Mouse (Mus musculus): ENCODE results near the gene Hoxb5. TPM values are rescaled to one million over a fixed set of nuclear protein-coding genes. Genes with fewer than 3 reads are reported as not detected.

The Hoxb5 gene
- polyA plus RNA-seq, 1 experiment from 2014 or later = 157 TPM

DNA sequence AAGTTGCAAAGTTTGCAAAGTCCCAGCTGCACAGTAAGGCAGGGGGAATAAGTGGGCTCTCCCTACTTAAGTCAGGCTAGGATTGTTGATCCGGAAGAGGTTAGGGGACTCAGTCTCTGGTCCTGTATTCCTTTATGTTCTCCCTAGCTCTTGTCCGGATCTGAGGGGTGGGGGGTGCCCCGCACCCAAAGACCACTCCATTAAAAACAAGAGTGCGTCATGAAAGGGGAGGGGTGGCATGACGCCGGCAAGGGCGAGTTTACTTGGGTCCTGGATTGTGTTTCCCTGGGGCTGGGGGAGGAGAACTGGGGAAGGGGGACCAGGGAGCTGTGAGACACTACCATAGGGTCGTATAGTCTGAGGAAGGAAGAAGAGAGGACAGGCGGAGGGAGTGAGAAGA lies 3.4 kb upstream of the Hoxb5 start:
- Histone ChIP-seq H3K4me1 (replicated peaks; ENCODE audit: control insufficient read depth, insufficient read depth, low read length) (no peaks in the 10 kb centered on the region), H3K4me3 (replicated peaks; ENCODE audit: low read length) (peak overlapping the region; percentile 48), H3K27ac (peak overlapping the region; percentile 85), H3K27me3 (ENCODE audit: control insufficient read depth, insufficient read depth, low read length) (peaks cover 88% of the 10 kb centered on the region), H3K9me3 (ENCODE audit: control insufficient read depth, low read length) (no peaks in the 10 kb centered on the region), H3K36me3 (replicated peaks; ENCODE audit: control insufficient read depth, insufficient read depth) (no peaks in the 10 kb centered on the region), H3K4me2 (replicated peaks) (peak overlapping the region; percentile 77), H3K9ac (peak overlapping the region; percentile 97)
- no peak for DNase-seq (ENCODE audit: low spot score)
- ATAC-seq (ENCODE audit: low FRiP score) = no peak
- WGBS = under 1% methylated on average over 9 of the region's 9 CpGs

DNA sequence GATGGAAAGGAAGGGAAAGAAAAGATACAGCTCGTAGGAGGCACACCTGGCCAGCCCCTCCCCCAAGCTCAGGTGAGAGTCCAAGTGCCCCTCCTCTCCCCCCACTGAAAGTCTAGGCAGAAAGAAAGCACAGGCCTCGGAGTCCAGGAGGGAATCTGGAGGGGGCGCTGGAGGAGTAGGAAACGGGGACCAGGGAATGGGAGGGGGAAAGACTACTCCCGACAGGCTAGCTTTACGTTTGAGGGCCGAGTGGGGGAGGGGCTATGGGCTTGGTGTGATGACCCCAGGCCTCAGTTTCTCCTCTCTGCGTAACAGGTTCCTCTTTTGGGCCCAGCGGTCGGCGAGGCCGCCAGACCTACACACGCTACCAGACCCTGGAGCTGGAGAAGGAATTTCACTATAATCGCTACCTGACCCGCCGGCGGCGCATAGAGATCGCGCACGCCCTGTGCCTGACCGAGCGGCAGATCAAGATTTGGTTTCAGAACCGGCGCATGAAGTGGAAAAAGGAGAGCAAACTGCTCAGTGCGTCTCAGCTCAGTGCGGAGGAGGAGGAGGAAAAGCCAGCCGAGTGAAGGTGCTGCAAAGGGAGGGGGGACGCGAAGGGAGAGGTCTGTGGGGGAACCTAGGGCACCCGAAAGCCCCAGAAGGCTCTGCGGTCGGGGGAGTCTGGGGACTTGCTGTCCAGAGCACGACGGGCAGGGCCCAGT lies 2.6 kb upstream of the Hoxb5 start:
- Histone ChIP-seq H3K27ac (peak overlapping the region; percentile 85), H3K4me2 (replicated peaks) (peak overlapping the region; percentile 77), H3K9ac (peak overlapping the region; percentile 97), H3K4me1 (replicated peaks; ENCODE audit: control insufficient read depth, insufficient read depth, low read length) (no peaks in the 10 kb centered on the region), H3K4me3 (replicated peaks; ENCODE audit: low read length) (peak overlapping the region; percentile 48), H3K36me3 (replicated peaks; ENCODE audit: control insufficient read depth, insufficient read depth) (no peaks in the 10 kb centered on the region), H3K27me3 (ENCODE audit: control insufficient read depth, insufficient read depth, low read length) (peaks cover 88% of the 10 kb centered on the region), H3K9me3 (ENCODE audit: control insufficient read depth, low read length) (no peaks in the 10 kb centered on the region)
- ATAC-seq (ENCODE audit: low FRiP score) = no peak
- WGBS = under 1% methylated on average over 35 of the region's 35 CpGs
- no peak for DNase-seq (ENCODE audit: low spot score)

DNA sequence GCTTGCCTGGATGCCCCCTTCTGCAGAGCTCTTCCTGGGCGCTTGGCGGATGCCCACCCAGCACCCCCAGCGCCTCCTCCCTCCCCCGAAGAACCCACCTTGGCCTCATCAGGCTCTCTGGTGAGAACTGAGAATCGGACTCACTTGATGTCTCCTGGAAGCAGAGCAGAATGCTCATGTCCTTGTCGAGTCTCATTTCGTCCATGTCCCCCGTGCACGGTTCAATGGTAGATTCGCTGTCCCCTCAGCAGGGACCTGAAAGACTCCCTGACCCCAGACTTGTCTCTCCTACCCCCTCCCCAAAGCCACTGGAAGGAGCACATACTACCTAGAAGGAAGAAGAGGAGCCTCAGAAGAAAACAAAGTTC lies 2.1 kb upstream of the Hoxb5 start:
- peak overlapping the region; percentile 85 for H3K27ac ChIP-seq
- H3K9ac ChIP-seq = peak overlapping the region; percentile 97
- H3K36me3 ChIP-seq (replicated peaks; ENCODE audit: control insufficient read depth, insufficient read depth) = no peaks in the 10 kb centered on the region
- H3K27me3 ChIP-seq (ENCODE audit: control insufficient read depth, insufficient read depth, low read length) = peaks cover 88% of the 10 kb centered on the region
- no peak for ATAC-seq (ENCODE audit: low FRiP score)
- WGBS = 2% methylated on average over 10 of the region's 10 CpGs
- H3K4me1 ChIP-seq (replicated peaks; ENCODE audit: control insufficient read depth, insufficient read depth, low read length) = no peaks in the 10 kb centered on the region
- H3K4me3 ChIP-seq (replicated peaks; ENCODE audit: low read length) = peak overlapping the region; percentile 48
- DNase-seq (ENCODE audit: low spot score) = no peak
- H3K4me2 ChIP-seq (replicated peaks) = peak overlapping the region; percentile 77
- H3K9me3 ChIP-seq (ENCODE audit: control insufficient read depth, low read length) = no peaks in the 10 kb centered on the region

DNA sequence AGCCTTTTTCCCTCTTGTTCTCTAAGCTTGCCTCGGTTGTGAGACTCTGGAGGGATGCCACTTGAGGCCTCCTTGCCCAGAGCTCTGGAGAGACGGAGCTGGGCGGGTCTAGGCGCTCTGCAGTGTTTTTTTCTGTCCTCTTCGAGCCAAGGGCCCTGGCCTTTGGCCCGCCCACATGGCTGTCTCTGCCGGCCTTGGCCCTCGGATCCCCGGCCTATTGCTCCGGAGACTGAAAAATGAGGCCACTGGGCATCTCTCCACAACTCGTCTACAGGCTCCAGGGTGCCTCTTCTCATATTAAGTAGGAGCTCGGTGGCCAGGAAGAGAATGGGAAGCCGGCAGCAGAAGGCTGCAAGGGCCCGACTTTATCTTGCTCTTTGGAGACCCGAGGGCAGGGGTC lies 1.3 kb upstream of the Hoxb5 start:
- H3K27ac ChIP-seq = peak overlapping the region; percentile 99
- peak overlapping the region; percentile 77 for H3K4me2 ChIP-seq (replicated peaks)
- H3K4me3 ChIP-seq (replicated peaks; ENCODE audit: low read length) = peak overlapping the region; percentile 48
- DNase-seq (ENCODE audit: low spot score) = no peak
- H3K27me3 ChIP-seq (ENCODE audit: control insufficient read depth, insufficient read depth, low read length) = peaks cover 88% of the 10 kb centered on the region
- H3K4me1 ChIP-seq (replicated peaks; ENCODE audit: control insufficient read depth, insufficient read depth, low read length) = no peaks in the 10 kb centered on the region
- 2% methylated on average over 15 of the region's 15 CpGs for WGBS
- no peaks in the 10 kb centered on the region for H3K36me3 ChIP-seq (replicated peaks; ENCODE audit: control insufficient read depth, insufficient read depth)
- peak overlapping the region; percentile 97 for H3K9ac ChIP-seq
- H3K9me3 ChIP-seq (ENCODE audit: control insufficient read depth, low read length) = no peaks in the 10 kb centered on the region
- ATAC-seq (ENCODE audit: low FRiP score) = no peak

DNA sequence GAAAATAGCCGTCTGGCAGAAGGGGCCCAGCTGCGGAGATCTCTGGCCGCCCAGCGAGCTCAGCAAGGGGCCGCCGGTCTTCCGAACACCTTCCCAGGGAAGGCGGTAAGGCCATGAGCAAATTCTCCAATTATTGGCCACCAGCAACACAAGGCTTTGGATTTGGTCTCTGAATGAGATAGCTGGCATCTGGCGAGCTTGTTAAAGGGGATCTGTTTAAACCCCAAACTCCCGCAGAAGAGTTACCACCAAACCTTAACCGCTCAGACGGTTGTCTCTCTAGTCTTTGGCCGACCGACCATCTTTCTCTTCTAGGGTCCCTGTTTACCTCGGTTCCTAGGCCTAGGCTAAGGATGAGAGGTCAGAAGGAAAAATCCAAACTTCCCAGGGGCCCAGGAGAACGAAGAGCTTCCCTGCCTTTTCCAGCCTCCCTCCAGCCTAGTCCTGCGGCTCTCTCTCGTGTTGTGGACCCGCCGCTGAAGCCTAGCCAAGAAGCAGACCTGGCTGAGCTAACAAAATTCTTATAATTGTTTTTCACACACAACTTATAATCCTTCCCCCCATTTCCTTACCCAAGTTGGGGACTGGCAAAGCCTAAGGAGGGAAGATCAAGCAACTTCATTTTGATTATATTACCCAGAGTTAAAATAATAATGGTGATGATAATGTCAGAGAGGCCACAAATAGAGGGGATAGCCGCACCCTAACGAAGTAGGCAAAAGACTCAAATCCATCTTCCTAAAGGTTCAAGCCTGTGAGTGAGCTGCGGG lies 570 bp upstream of the Hoxb5 start:
- DNase-seq (ENCODE audit: low spot score) (no peak), ATAC-seq (ENCODE audit: low FRiP score) (no peak)
- Histone ChIP-seq H3K27me3 (ENCODE audit: control insufficient read depth, insufficient read depth, low read length) (peaks cover 88% of the 10 kb centered on the region), H3K27ac (peak overlapping the region; percentile 99), H3K4me3 (replicated peaks; ENCODE audit: low read length) (peak overlapping the region; percentile 48), H3K4me2 (replicated peaks) (peak overlapping the region; percentile 77), H3K4me1 (replicated peaks; ENCODE audit: control insufficient read depth, insufficient read depth, low read length) (no peaks in the 10 kb centered on the region), H3K9me3 (ENCODE audit: control insufficient read depth, low read length) (no peaks in the 10 kb centered on the region), H3K36me3 (replicated peaks; ENCODE audit: control insufficient read depth, insufficient read depth) (no peaks in the 10 kb centered on the region), H3K9ac (peak overlapping the region; percentile 97)
- WGBS = 4% methylated on average over 23 of the region's 23 CpGs

DNA sequence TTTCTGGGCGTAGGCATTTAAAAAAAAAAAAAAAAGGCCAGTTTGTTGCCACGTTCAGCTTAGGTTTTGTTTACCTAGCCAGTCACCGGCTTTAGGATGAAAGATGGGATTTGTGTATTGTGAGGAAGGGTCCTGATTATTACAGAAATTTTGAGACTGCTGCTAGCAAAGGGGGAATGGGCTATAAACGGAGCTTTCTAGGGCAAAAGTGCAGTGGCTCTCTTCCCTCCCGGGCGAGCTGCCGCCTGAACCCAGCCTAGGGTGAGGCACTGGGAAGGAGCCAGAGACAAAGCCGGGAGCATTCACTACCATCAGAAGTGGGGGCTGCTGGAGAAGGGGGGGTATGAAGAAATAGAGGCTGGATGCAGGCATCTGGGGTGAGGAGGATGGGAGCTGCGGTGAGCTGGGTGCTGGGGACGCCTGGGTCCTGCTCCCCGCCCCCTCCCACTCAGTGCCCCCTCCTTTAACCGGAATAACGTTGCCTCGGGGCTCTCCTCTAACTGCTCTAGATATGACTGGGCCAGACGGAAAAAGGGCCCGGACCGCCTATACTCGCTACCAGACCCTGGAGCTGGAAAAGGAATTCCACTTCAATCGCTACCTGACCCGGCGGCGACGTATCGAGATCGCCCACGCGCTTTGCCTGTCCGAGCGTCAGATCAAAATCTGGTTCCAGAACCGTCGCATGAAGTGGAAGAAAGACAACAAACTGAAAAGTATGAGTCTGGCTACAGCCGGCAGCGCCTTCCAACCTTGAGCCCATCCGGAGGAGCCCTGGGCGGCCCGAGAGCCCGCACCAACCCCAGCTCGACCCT lies 1.5 kb downstream of the Hoxb5 start:
- peak overlapping the region; percentile 77 for H3K4me2 ChIP-seq (replicated peaks)
- peak overlapping the region; percentile 48 for H3K4me3 ChIP-seq (replicated peaks; ENCODE audit: low read length)
- ATAC-seq (ENCODE audit: low FRiP score) (no peak), DNase-seq (ENCODE audit: low spot score) (no peak)
- no peaks in the 10 kb centered on the region for H3K4me1 ChIP-seq (replicated peaks; ENCODE audit: control insufficient read depth, insufficient read depth, low read length)
- no peaks in the 10 kb centered on the region for H3K36me3 ChIP-seq (replicated peaks; ENCODE audit: control insufficient read depth, insufficient read depth)
- peak overlapping the region; percentile 97 for H3K9ac ChIP-seq
- H3K9me3 ChIP-seq (ENCODE audit: control insufficient read depth, low read length) = no peaks in the 10 kb centered on the region
- peaks cover 93% of the 10 kb centered on the region for H3K27me3 ChIP-seq (ENCODE audit: control insufficient read depth, insufficient read depth, low read length)
- peak overlapping the region; percentile 99 for H3K27ac ChIP-seq
- WGBS = under 1% methylated on average over 38 of the region's 38 CpGs

DNA sequence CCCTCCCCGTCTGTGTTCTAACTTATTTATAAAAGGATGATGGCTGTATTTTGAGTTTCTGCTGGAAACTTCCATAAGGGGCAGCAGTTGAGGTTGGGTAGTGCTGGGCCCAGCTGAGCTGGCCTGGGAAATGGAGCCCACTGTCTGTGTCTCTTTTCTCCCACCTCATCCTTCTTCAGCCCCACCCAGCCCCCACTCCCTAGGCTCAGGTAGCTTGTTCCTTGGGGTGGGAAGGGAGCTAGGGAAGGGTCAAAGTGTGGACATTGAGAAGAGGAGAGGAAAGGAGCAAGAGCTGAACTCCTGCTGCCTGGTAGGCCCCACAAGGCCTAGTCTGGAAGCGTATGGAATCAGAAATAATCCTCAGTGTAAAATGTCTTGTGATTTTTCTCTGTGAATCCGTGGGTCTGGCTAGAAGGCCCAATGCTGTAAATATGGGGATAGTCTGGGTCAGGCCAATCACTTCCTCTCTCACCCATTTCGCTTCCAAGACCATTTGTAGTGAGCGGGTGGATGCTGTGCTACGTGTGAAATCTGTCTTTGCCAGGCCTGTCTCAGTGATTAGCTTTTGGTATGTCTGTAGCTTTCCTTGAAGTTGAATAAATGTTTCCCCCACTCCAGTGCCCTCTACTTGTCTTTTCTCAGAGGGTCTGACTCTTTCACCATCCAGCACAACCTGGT lies 2.5 kb downstream of the Hoxb5 start:
- Histone ChIP-seq H3K9me3 (ENCODE audit: control insufficient read depth, low read length) (no peaks in the 10 kb centered on the region), H3K4me3 (replicated peaks; ENCODE audit: low read length) (peak overlapping the region; percentile 48), H3K27me3 (ENCODE audit: control insufficient read depth, insufficient read depth, low read length) (peaks cover 93% of the 10 kb centered on the region), H3K4me2 (replicated peaks) (peak overlapping the region; percentile 77), H3K36me3 (replicated peaks; ENCODE audit: control insufficient read depth, insufficient read depth) (no peaks in the 10 kb centered on the region), H3K9ac (peak overlapping the region; percentile 97), H3K27ac (peak overlapping the region; percentile 99), H3K4me1 (replicated peaks; ENCODE audit: control insufficient read depth, insufficient read depth, low read length) (no peaks in the 10 kb centered on the region)
- no peak for ATAC-seq (ENCODE audit: low FRiP score)
- 22% methylated on average over 6 of the region's 6 CpGs for WGBS
- DNase-seq (ENCODE audit: low spot score) = no peak

DNA sequence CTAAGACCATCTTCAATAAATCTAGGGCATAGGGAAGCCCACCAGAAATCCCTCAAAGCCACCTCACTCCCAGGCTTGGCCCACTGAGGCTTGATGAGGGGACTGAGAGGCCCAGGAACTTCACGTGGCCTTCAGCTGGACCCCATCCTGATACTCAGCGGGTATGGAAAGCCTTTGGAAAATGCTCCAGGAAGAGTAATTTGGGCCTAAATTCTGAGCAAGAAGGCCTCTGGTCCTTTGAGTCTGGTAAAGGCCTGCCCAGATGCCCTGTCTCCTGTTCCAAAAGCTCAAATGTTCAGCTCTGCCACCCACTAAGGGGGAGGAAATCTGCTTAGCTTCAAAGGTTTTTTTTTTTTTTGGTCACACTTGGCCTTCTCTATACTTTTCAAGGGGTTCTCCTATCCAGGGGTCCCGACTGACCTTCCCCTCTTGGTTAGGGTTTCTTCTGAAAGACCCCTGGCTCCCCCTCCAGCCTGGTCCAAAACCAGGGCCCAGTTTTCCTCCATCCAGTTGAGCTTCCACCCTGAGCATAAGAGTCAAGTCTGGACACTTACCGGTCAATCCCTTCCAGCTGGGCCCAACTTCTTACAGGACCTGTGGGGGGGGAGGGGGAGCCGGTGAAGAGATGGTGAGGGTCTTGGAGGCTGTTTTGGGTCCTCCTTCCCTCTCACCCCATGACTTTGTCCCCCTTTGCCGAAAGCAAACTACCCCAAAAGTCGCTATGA lies 3.2 kb downstream of the Hoxb5 start:
- H3K27ac ChIP-seq = peak overlapping the region; percentile 99
- H3K9ac ChIP-seq = peak overlapping the region; percentile 97
- ATAC-seq (ENCODE audit: low FRiP score) (no peak), DNase-seq (ENCODE audit: low spot score) (no peak)
- H3K36me3 ChIP-seq (replicated peaks; ENCODE audit: control insufficient read depth, insufficient read depth) = no peaks in the 10 kb centered on the region
- H3K9me3 ChIP-seq (ENCODE audit: control insufficient read depth, low read length) = no peaks in the 10 kb centered on the region
- peak overlapping the region; percentile 77 for H3K4me2 ChIP-seq (replicated peaks)
- peak overlapping the region; percentile 48 for H3K4me3 ChIP-seq (replicated peaks; ENCODE audit: low read length)
- WGBS = 9% methylated on average over 7 of the region's 7 CpGs
- no peaks in the 10 kb centered on the region for H3K4me1 ChIP-seq (replicated peaks; ENCODE audit: control insufficient read depth, insufficient read depth, low read length)
- H3K27me3 ChIP-seq (ENCODE audit: control insufficient read depth, insufficient read depth, low read length) = peaks cover 93% of the 10 kb centered on the region
